Mouse (Mus musculus): ENCODE measurements around the gene Grb7.

The Grb7 gene

GRCm38 (mm10) chr11:98446213-98446561 is at the start of gene Grb7:
Grb7 (plus strand) TSS chr11:98446394.
- no peak for DNase-seq (ENCODE audit: low spot score)

- no peak for DNase-seq (ENCODE audit: low spot score)
These were observed 48.2 kb upstream of the Grb7 start for GRCm38 (mm10) chr11:98397946-98398345.

- peak; percentile 92 for DNase-seq (ENCODE audit: low spot score)
These were observed 46.0 kb upstream of the Grb7 start, which contains the start of gene Pgap3 for GRCm38 (mm10) chr11:98400161-98400726. Pgap3 (minus strand) TSS chr11:98400490.

GRCm38 (mm10) chr11:98400816-98401215 is 45.4 kb upstream of the Grb7 start:
- DNase-seq (ENCODE audit: low spot score) = no peak

- DNase-seq (ENCODE audit: low spot score) = no peak
These were observed 39.6 kb upstream of the Grb7 start for GRCm38 (mm10) chr11:98406621-98407020.

- no peak for DNase-seq (ENCODE audit: low spot score)
These were observed 37.3 kb upstream of the Grb7 start for GRCm38 (mm10) chr11:98408872-98409271.

- DNase-seq (ENCODE audit: low spot score) = peak; percentile 66
These were observed 36.8 kb upstream of the Grb7 start for GRCm38 (mm10) chr11:98409341-98409822.

GRCm38 (mm10) chr11:98412273-98412796 is 33.9 kb upstream of the Grb7 start, which contains the start of gene Erbb2:
Erbb2 (plus strand) TSS chr11:98412470.
- DNase-seq (ENCODE audit: low spot score) = peak; percentile 83

- DNase-seq (ENCODE audit: low spot score) = no peak
These were observed 33.3 kb upstream of the Grb7 start for GRCm38 (mm10) chr11:98412797-98413301.

- DNase-seq (ENCODE audit: low spot score) = no peak
These were observed 32.5 kb upstream of the Grb7 start for GRCm38 (mm10) chr11:98413731-98414130.

GRCm38 (mm10) chr11:98414162-98414561 is 32.0 kb upstream of the Grb7 start:
- DNase-seq (ENCODE audit: low spot score) = no peak

GRCm38 (mm10) chr11:98417074-98417473 is 29.1 kb upstream of the Grb7 start:
- no peak for DNase-seq (ENCODE audit: low spot score)

GRCm38 (mm10) chr11:98418273-98418672 is 27.9 kb upstream of the Grb7 start:
- no peak for DNase-seq (ENCODE audit: low spot score)

GRCm38 (mm10) chr11:98418939-98419547 is 27.2 kb upstream of the Grb7 start:
- DNase-seq (ENCODE audit: low spot score) = no peak

GRCm38 (mm10) chr11:98426592-98426991 is 19.6 kb upstream of the Grb7 start:
- no peak for DNase-seq (ENCODE audit: low spot score)

GRCm38 (mm10) chr11:98428436-98428835 is 17.8 kb upstream of the Grb7 start:
- no peak for DNase-seq (ENCODE audit: low spot score)

- DNase-seq (ENCODE audit: low spot score) = no peak
These were observed 14.3 kb upstream of the Grb7 start for GRCm38 (mm10) chr11:98431743-98432502.

GRCm38 (mm10) chr11:98435723-98436122 is 10.5 kb upstream of the Grb7 start:
- DNase-seq (ENCODE audit: low spot score) = no peak

GRCm38 (mm10) chr11:98437441-98437840 is 8.8 kb upstream of the Grb7 start:
- no peak for DNase-seq (ENCODE audit: low spot score)

GRCm38 (mm10) chr11:98438331-98439158 is 7.6 kb upstream of the Grb7 start, which contains the start of gene Mien1:
Mien1 (minus strand) TSS chr11:98438991.
- DNase-seq (ENCODE audit: low spot score) = peak; percentile 100

GRCm38 (mm10) chr11:98443688-98444087 is 2.5 kb upstream of the Grb7 start:
- DNase-seq (ENCODE audit: low spot score) = no peak

- no peak for DNase-seq (ENCODE audit: low spot score)
These were observed 956 bp upstream of the Grb7 start for GRCm38 (mm10) chr11:98445238-98445637.

Measured in testis, postnatal 10 days (tissue).